Mouse (Mus musculus): ENCODE results near the gene Fam71f1.

DNA sequence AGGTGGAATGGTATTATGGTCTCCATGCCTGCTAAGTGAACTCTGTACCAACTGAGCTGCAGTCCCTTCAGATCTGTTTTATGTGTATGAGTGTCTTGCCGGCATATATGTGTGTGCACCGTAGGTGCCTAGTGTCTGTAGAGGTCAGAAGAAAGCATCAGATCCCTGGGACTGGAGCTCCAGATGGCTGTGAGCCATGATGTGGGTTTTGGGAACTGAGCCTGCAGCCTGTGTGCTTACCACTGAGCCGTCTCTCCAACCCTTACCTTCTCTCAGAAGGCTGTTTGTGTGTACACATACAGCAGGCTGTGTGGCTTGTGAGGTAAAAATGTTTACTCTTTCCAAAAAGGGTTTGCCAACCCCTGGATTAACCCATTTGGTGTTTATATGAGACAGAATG lies 40.4 kb downstream of the Fam71f1 start:
- TF ChIP-seq CTCF (IDR thresholded peaks at IDR 0.05; ENCODE audit: low read depth, low read length) (no peak), TAL1 (conservative IDR thresholded peaks at IDR 0.05; ENCODE audit: low read depth, low read length) (no peak), GATA2 (IDR thresholded peaks at IDR 0.05; ENCODE audit: borderline replicate concordance, low read depth, low read length) (no peak), GATA1 (IDR thresholded peaks at IDR 0.05; ENCODE audit: borderline replicate concordance, low read length) (no peak)
